Mouse (Mus musculus) cerebellum, adult 9-10 months (tissue): ENCODE data around the gene Ptp4a2.
"Not testable (repeated sequence)": the region's sequence is repeated elsewhere in the genome, so short reads cannot be mapped to it uniquely, and the experiment has no call there.

Experiments used
- DNase-seq: peaks from one replicate; pipeline ENCODE4 v3.0.0; 2022

The Ptp4a2 gene

DNA sequence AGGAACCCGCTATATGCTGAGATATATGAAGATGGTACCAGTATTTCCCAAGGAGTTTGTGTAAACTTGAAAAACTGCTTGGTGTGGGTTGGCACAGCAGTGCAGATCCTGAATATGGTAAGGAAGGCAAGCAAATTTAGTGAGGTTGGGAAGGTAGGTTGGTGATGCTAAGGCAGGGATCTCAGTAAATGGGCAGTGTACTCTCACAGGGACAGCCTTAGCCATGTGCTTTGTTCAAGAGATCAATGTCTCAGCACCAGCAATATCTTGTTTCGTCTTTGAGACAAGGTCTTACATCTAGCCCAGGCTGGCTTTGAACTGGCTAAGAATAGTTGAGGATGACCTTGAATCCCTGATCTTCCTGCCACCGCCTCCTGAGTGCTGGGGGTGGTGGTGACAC is 43.6 kb downstream of the Ptp4a2 start:
- DNase-seq: no peak

DNA sequence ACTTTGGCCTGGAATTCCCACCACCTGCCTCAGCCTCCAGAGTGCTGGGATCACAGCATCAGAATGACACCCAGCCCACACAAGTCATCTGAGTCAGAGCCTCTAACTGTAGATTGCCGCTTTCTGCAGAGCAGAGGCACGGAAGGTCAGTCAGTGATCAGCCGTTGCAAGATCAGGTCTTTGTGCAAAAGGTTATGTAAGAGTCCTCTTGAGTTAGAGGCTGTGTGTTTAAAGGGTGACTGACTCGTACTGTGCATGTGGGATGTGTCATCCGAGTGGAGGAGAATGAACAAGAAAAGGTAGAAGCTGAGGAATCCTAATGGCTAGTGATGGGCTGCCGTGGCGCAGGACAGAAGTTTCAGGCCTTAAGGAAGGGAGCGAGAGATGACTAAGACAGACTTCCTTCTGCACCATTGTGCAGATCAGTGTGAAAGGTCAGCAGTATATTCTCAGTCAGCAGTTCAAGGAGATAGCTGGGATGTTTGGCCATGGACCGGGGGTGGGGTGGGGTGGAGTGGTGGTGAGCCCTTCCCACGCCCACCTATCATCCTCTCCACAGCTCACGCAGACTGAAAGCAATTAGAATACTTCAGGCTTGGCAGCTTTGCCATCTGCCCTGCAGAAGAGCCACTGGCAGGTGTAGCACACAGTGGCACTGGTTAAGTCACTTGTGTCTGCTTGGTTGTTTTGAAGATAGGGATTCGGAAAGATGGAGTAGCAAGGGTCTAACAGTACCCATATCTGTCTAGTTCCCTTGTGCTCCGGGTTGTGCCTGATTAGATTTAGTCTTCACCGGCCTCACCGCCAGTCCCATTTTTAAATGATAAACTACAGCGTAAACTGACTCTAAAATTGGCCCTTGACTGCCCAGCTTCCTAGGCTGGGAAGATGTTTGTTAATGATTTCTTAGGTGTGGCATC is 44.3 kb downstream of the Ptp4a2 start:
- DNase-seq: no peak

DNA sequence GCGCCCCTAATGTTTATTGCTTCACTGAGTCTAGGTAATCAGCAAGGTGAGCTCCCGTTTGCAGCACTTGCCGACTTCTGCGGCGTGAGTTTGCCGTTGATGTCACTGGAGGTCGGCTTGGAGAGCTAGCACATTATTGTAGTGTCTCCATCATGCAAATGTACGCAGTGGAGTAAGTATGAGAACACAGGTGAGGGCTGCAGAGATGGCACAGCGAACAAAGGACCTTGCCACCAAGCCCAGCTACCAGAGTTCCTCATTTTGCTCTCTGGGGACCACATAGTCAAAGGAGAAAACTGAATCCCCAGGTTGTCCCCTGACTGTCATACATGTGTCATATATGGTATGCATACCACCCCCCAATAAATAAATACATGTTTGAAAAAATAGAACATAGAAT is 49.4 kb downstream of the Ptp4a2 start:
- no peak for DNase-seq

DNA sequence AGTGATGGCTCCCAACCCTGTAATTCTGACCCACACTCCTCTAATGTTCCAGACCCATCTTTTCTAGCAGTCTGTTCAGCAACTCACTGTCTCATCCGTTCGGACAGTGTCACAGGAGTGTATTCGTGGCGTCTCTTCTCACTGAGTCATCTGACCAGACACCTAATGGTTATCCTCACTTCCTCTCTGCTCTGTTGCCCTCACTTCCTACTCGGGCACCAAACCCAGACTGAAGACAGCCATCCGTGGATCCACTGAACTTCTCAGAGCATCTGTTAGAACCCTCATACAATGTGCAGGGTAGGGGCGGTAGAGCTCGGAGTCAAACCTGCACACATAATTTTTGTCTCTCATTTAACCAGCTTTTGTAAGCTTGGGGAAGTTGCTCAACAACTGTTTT is 50.4 kb downstream of the Ptp4a2 start:
- DNase-seq: no peak

- DNase-seq: no peak
Observed at GRCm38 (mm10) chr4:129862357-129862756, 51.3 kb downstream of the Ptp4a2 start.

DNA sequence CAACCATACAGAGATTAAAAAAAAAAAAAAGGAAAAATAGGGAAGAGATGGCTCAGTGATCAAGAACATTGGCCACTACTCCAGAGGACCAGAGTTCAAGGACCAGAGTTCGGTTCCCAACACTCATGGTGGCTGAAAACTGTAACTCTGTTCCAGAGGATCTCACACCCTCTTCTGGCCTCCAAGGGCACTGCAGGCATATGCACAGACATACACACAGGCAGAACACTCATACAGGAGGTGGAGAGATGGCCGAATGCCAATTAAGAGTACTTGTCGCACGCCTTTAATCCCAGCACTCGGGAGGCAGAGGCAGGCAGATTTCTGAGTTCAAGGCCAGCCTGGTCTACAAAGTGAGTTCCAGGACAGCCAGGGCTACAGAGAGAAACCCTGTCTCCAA is 55.2 kb downstream of the Ptp4a2 start:
- not testable (repeated sequence) for DNase-seq

GRCm38 (mm10) chr4:129868211-129868610 is 57.2 kb downstream of the Ptp4a2 start:
- DNase-seq: no peak

DNA sequence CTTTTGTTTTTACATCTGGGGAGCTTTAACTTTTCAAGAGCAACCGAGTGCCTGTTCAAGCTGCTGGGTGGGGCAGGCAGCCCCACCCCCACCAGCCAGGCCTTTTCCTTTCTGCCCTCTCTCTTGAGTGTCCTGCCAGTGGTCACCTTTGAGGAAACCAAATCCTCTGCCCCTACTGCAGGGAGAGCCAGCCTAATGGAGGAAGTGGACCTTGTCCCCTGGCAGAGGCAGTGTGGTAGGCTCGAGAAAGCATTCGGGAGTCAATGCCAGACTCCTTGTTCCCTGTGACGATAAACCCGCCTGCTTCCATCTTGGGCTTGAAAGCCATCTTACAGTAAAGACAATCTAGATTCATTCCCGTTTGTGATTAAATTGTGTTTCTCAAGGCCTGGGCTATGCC is 59.5 kb downstream of the Ptp4a2 start:
- no peak for DNase-seq

DNA sequence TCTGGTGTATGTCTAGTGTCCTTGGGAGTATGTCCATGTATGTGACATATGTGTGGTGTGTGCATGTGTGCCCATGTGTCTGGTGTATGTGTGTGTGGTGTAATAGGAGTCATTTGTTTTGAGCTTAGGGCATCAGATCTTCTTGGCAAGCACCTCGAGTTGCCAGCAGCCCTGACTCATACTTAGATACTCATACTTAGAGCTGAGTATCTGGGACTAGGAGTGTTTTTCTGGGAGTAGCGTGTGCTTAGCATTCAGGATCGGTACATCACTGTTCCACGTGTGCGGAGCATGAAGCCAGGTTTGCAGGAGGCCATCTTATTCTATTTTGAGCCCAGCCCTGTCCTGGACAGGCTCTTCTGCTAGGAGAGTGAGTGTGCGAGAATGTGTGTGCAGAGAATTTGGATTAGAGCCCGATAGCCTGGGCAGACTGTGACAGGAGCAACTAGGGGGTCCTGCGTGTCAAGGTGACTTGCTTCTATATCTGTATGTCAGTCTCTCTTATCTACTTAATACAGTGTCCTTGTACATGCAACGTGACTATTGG is 61.4 kb downstream of the Ptp4a2 start:
- DNase-seq: no peak

DNA sequence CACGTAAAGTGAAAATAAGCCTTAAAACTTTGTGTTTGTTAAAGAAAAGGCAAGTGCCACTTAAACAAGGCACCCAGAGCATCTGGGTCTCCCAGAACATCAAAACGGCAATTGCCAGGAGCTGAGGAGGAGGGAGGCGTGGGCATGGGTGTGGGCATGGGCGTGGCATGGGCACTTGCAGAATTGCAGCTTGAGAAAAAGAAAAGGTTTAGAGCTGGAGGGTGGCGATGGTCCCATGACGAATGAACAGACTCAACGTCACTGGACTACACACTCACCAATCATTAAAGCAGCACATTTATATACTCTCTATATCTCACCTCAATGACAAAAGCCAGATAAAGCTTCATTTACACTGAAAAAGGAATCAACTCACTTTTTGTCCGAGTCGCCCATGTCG is 63.8 kb downstream of the Ptp4a2 start:
- DNase-seq: no peak

- DNase-seq: no peak
Observed at GRCm38 (mm10) chr4:129875406-129875805, 64.4 kb downstream of the Ptp4a2 start.

DNA sequence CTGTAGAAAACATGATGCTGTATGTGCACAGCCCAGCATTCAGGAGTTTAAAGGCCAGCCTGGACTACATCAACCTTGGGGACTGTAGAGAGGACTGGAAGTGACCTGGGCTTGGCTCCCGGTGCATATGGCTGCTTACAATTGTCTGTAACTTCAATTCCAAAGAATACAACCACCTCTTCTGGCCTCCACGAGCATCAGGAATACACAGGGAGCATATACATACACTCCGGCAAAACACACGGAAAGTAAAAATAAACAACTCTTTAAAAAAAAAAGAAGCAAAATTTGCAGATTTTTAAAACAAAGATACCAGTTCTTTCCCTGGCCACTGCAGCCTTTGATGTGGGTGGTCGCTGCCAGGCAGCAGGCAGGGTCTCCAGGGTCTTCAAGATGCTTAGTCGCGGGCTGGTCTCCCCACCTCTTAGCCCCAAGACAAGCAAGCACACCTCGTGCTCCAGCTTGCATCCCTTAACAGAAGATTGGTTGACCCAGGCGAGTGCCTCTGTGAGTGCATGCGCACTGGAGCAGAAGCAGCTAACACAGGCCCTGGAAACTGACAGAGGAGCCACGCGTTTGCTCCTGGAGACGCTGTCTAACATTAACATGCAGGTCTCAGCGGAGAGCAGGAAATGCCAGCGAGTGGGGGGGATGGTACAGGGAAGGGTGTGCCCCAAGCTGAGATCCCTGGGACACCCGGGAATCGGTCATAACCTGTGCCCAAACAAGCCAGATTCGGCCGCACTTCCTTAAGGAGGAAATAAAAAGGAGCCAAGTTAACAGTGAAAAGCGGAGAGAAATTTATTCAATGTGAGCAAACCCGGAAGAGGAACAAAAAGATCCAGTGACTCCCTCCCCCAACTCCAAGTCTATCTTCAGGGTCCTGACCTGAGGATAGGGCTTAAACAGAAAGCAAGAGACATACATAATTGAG is 66.1 kb downstream of the Ptp4a2 start:
- peak; percentile 59 for DNase-seq

DNA sequence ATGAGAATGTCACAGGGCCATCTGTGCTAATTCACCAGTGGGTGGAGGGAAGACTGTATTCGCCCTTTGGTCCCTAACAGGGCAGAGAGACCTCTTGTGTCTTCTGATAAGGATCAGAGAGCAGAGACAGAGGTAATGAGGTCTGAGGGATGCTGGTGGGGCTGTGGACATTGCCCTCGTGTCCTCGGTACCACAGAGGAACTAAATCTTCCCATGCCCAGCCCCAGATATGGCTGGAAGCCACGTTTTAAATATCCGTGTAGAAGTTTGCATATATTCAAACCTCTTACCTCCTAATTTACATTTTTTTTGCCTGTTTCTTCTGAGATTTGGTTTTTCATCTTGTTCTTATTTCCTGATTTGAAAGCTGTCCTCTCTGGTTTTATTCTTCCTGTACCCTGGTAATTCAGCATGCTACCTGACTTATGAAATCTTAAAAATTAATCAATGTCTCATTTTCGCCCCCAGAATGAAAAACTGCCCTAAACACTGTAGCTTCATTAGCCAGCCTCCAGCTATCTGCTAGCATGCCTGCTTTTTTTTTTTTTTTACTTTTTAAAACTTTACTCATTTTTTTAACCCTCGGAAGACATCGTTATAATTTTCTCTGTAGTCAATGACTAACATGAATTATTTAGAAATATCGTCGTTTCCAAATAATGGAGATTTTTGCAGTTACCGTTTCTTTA is 67.1 kb downstream of the Ptp4a2 start:
- DNase-seq: no peak

GRCm38 (mm10) chr4:129878656-129879145 is 67.7 kb downstream of the Ptp4a2 start:
- no peak for DNase-seq

GRCm38 (mm10) chr4:129879206-129879780 is 68.3 kb downstream of the Ptp4a2 start:
- DNase-seq: no peak

- DNase-seq: no peak
Observed at GRCm38 (mm10) chr4:129880615-129881014, 69.6 kb downstream of the Ptp4a2 start.

DNA sequence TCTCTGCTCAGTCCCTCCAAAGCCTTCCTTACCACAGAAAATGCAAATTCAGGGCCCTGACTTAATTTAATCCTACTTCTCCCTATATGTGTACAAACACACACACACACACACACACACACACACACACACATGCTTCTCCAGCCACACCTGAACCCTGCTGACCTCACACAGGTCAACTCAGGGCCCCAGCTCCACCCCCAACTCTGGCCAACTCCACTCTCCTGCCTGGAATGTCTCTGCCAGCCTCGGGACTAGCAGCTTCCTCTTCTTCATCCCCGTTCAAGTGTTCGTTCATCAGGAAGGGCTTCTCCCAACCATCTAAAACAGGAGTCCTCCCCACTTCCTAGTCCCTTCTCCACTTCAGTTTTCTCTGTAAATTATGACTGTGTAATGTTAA is 70.6 kb downstream of the Ptp4a2 start:
- DNase-seq: no peak

GRCm38 (mm10) chr4:129882555-129883293 is 71.7 kb downstream of the Ptp4a2 start:
- DNase-seq: no peak

GRCm38 (mm10) chr4:129884041-129884930 is 73.3 kb downstream of the Ptp4a2 start:
- DNase-seq: no peak

DNA sequence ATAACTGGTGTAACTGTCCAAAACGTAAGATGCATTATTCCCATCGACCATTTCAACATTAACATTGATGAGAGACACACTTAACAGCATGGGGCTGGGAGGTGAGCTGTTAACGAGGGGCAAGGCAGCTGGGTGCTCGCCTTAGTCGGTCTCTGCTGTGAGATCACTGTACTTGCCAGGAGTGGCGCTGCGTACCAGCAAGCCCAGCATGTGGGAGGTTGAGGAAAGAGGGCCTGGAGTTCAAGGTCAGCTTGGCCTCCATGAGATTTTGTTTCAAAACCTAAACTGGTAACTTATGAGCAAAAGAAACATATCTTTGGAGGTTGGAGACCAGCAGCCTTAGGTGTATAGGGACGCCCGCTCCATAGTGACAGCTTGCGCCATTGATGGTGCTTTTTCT is 78.6 kb downstream of the Ptp4a2 start:
- DNase-seq: no peak
